Mouse (Mus musculus) mouse embryonic stem cell (cell line): ENCODE measurements around the gene Crybg2.

Source experiments
- in situ Hi-C, 2 experiments: fragments of 300-500 bp; cut with MboI; formaldehyde crosslinking; loops; 1 replicate in 1 of 2; 3 replicates in 1 of 2; pipeline ENCODE4 v1.14.3; 2019 to 2020; ENCODE audit warnings: low sequenced_read_pairs in 2 of 2, low pct_unique_long_range_greater_than_20kb in 1 of 2, mixed read lengths in 1 of 2; ENCODE audit not compliant: unreplicated experiment in 1 of 2

Crybg2 gene

DNA sequence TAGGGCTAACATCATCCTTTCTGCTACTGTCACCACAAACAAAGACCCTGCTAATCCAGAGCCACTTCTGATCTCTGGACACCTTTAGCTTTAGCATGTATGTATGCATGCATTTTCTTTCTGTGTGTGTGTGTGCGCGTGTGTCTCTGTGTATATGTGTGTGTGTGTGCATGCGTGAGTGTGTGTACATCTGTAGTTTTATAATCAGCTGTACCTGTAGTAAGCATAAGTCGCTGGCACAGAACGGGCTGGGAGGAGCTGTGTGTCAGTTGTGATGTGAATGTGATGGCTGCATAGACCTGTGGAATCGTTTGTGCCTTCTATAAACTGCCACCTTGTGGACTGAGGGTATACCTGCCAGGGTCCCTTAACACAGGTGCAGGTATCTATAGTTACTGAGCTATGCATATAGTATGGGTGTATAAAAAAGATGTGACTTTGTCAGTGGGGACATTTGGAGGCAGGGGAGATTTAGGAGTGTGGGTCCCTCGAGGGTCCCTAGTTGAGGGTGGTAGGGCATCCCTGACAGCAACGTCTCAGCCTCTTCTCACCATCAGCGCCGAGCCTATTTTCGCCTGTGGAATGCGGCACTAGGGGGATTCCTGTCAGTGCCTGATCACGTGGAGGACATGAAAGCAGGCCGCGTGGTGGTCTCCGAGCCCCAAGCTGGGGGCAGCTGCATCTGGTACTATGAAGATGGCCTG, 30.1 kb downstream of the Crybg2 start:
- in situ Hi-C loops: loop anchor here (5.0 kb wide), 2 partner anchors 37 to 58 kb away; partner anchors contain the start of gene Sh3bgrl3 (in 1 of the 2)

- in situ Hi-C loops: loop anchor here (5.0 kb wide), 2 partner anchors 36 to 59 kb away; partner anchors contain the start of gene Sh3bgrl3 (in 1 of the 2)
These were observed 30.6 kb downstream of the Crybg2 start for GRCm38 (mm10) chr4:134091225-134091529.

DNA sequence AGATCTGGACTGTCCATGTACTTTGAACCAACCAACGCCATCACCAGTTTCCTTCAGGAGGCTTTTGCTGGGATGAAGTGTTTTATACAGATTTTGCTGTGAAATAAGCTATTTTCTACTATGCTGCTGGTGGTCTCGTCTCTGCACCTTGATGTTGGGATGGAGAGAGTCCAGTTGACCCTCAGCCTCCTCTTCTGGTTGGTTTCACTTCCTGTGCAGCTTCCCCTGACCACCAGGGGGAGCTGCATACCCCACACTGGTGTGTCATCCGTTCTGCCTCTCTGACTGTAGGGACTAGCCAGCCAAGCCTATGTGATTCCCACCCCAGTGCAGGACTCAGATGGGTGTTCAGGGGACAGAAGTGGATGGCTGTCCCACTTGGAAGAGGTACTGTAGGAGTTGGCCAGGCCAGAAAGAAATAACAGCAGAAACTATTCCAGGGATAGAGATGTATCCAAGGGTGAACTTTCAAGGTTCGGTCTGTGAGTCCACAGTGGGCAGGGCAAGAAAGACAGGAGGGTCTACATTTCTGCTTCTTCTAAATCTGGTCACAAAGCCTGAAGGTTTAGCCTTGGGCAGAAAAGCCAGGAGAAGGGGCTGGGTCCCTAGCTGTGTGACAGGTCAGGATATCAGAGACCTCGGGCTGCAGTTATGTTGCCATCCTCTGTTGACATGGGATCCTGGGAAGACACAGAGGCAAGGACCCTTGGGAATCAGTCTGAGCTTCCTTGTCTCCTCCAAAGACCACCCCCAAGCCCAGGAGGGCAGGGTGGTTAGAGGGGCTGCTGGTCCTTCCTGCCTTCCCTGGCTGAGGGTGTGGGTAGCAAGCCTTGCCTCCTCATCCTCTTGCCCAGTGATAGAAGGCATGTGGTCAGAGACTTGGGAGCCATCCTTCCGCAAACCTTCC, 32.0 kb downstream of the Crybg2 start:
- in situ Hi-C loops: loop anchor here (5.0 kb wide), 2 partner anchors 35 to 60 kb away; partner anchors contain the start of gene Sh3bgrl3 (in 1 of the 2)

GRCm38 (mm10) chr4:134094004-134094564, 33.5 kb downstream of the Crybg2 start:
- in situ Hi-C loops: loop anchor here (5.0 kb wide), 2 partner anchors 33 to 62 kb away; partner anchors contain the start of gene Sh3bgrl3 (in 1 of the 2)

GRCm38 (mm10) chr4:134094923-134095547, 34.4 kb downstream of the Crybg2 start, which contains the start of gene Cd52:
Gene Cd52, minus strand, starts transcription at chr4:134095082.
- in situ Hi-C loops: loop anchor here (5.0 kb wide), 2 partner anchors 32 to 63 kb away; partner anchors contain the start of gene Sh3bgrl3 (in 1 of the 2)

DNA sequence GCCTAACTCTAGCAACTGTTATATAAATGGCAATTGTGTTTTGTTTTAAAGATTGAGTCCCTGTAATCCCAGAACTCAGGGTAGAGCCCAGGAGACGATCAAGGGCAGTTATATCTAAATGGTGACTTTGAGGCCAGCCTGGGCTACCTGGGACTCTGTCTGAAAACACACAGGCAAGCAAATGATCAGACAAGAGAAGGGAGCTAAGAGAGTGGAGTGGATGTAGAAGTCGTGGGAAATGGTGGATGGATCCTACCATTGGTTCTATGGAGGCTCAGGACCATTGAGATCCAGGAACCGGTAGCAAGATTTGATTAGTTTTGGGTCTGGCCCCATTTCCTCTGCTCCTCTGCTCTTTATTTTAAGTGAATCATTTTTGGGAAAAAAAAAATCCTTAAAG, 35.5 kb downstream of the Crybg2 start:
- in situ Hi-C loops: no loop called here

GRCm38 (mm10) chr4:134097015-134097608, 36.5 kb downstream of the Crybg2 start:
- in situ Hi-C loops: no loop called here

DNA sequence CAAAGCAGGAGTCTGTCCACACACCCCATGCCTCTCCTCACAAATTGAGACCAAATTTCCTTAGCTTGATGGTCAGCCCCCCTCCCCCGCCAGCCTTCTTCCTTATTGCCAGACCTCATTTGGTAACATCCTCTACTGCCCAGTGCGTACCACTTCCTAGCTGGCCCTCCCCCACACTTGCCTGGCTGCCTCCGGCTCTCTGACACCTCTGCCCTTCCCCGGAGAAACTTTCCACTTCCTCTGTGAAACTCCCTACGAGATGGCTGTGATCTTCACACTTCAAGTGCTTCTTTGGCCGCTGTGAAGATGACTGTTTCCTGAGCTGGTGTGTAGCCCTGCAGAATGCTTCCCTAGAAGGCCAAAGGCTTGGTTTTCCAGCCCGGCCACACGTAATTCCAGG, 38.0 kb downstream of the Crybg2 start:
- in situ Hi-C loops: no loop called here

DNA sequence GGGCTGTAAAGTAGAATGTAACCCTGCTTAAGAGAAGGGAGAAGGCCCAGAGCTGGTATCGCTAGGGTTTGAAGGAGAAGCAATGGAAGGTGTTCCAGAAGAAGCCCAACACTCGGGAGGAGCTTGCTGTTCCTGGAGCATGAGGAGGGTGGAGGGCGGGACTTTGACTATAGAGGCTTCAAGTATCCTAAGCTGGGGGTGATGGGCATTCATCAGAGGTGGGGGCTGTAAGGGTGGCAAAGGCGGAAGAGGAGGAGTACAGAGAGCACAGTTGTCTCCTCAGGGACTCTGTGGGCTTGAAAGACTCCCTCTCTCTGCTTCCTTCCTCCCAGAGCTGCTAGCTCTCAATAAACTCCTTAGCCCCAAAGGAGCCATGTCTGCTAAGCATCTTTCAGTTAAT, 39.6 kb downstream of the Crybg2 start:
- in situ Hi-C loops: no loop called here

DNA sequence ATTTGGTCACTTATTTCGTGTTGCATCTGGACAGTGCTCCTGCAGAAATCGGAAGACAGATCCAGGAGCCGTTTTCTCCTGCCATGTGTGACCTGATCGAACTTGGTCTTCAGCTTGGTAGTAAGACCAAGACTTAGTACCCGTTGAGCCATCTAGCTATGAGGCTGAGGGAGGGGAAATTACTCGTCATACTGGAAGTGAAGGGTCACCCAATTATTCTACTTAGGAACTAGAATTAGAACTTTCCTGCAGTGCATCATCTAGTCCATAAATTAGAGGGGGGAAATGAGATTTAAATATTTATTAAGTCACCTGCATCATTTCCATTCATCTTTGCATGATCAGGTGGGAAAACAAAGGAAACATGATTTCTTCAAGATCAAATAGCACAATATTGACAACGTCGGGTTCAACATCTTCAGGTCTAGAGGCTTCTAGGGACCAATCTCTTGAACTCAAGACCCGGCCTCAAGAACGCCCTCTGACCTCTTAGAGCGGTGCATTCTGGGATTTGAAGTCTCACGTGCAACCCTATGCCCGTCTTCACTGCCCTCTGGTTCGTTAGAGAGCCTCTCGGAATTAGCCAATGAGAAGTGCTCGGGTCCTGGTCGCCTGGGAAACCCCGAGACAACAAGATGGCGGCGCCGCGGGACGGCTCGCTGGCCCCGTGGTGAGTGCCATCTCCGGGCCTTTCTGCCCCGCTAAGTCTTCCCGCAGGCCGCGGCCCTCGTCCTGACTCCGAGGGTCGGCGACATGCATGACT, 41.5 kb downstream of the Crybg2 start, which contains the start of gene Ubxn11:
Ubxn11 (plus strand) TSS at position 592 of the 763 bp plus-strand sequence.
- in situ Hi-C loops: no loop called here

- in situ Hi-C loops: no loop called here
These were observed 42.1 kb downstream of the Crybg2 start for GRCm38 (mm10) chr4:134102742-134103119.

DNA sequence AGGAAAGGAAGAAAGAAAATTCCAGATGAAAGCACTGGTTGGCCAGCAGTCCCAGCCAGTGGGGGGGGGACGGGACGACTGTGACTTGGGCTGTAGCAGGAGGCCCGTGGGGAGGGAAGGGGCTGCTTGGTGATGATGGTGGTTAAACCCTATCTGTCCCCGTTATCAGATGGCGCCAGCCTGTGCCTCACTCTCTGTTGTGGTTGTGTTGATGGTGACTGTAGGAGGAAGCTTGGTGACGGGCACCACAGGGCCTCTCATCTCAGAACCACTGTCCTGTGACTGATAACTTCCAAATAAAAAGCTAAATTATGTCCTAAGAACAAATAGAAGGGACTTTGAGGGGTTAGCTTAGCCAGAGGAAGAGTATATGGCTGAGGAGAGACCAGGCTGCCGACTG, 45.5 kb downstream of the Crybg2 start:
- in situ Hi-C loops: no loop called here

GRCm38 (mm10) chr4:134107730-134108129, 47.1 kb downstream of the Crybg2 start:
- in situ Hi-C loops: no loop called here

- in situ Hi-C loops: no loop called here
These were observed 47.6 kb downstream of the Crybg2 start for GRCm38 (mm10) chr4:134108196-134108595.

DNA sequence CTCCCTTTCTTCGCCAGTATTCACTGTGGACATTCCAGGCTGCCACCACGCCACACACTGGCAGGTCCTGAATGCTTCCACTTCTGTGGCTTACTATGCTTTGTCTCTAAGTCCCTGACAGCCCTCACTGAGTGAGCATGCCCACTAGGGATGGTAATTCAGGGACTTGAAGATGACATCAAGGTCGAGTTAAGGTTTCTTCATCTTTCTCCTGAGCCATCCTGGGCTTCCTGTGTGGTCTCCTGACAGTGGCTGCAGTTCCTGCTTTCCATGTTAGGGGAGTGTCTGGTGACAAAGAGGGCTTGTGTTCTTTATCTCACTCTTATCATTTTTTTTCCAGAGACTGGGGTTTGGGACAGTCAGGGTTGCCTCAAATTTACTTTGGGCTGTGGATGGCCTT, 50.0 kb downstream of the Crybg2 start:
- in situ Hi-C loops: no loop called here

GRCm38 (mm10) chr4:134112403-134112802, 51.8 kb downstream of the Crybg2 start:
- in situ Hi-C loops: no loop called here

GRCm38 (mm10) chr4:134113356-134113994, 52.9 kb downstream of the Crybg2 start:
- in situ Hi-C loops: no loop called here
